Mouse (Mus musculus): ENCODE data around the gene Rsg1.

The Rsg1 gene

DNA sequence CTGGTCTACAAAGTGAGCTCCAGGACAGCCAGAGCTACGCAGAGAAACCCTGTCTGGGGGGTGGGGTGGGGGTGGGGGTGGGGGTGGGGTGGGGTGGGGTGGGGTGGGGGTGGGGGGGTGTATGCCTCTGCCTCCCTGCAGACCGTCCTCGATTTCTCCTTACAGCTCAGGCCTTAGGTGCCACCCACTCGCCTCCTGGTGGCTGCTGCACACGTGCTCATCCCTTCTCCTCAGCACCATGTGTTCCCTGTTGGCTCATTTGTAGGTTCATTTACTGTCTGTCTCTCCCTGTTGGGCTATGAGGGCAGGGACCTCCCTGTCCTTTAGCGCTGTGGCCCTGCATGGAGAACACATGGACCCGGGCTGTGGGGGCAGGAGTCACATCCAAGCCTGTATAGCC, 57.5 kb downstream of the Rsg1 start:
- no peak for ATAC-seq (ENCODE audit: insufficient number of reproducible peaks, low FRiP score, low TSS enrichment)

DNA sequence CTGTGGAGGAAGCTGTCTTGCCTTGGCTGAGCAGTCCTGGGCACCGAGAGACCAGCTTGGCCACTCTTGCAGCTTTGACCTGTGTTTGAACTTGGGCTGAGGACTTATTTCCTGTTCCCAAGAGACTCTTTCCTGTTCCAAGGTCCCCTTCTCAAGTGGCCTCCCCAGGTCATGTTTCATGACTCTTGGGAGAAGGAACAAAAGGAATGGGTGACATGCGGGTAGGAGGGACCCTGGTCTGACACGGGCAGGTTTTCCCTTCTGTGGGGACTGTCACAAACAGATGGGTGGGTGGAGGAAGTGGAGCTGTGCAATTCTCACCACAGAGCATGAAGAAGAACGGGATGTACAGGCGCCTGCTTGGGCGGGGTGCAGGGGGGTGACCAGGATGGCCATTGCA, 58.0 kb downstream of the Rsg1 start:
- ATAC-seq (ENCODE audit: insufficient number of reproducible peaks, low FRiP score, low TSS enrichment) = no peak

GRCm38 (mm10) chr4:141272878-141273277, 59.1 kb downstream of the Rsg1 start:
- no peak for ATAC-seq (ENCODE audit: insufficient number of reproducible peaks, low FRiP score, low TSS enrichment)

DNA sequence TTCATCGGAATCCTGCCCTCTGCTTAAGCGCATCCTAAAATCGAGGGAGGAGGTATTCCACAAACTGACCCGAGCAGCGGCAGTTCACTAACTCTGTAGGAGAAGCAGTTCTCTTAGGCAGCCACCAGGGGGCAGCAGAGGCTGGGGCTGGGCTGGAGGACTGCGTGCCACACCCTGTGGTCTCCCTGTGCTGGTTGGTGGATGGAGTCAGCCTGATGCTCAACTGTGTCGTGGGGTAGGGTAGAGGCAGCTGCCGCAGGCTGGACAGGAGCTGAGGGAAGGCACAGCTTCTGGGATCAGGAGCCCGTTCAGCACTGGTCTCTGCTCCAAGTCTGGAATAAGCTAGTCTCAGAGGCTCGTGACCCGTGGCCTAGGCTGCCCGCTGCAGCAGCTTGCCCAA, 59.5 kb downstream of the Rsg1 start:
- peak; percentile 72 for ATAC-seq (ENCODE audit: insufficient number of reproducible peaks, low FRiP score, low TSS enrichment)

GRCm38 (mm10) chr4:141274485-141275341, 61.0 kb downstream of the Rsg1 start:
- no peak for ATAC-seq (ENCODE audit: insufficient number of reproducible peaks, low FRiP score, low TSS enrichment)
